Mouse (Mus musculus): Measurements from ENCODE around the gene Pea15a.

Gene Pea15a

DNA sequence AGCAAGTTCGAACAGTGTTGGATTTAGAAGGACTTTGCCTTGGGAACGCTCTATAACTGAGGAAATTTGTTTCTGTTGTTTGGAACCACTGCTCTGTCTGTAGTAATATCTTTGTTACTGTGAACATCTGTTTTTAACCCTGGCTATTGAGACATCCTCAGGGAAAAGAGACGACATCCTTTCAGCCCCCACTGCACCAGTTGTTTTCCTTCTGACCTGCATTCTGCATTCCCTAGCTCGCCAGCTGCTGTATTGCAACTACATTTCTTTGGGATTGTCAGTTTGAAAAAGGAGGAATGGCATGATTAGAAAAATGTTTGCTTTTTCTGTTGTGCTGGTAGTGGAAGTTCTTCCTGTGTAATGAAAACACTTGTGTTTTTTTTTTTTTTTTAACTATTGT lies 25.7 kb downstream of the Pea15a start:
- no peak for DNase-seq (ENCODE audit: inconsistent age in 2 of 2, low spot score in 1 of 2)

DNA sequence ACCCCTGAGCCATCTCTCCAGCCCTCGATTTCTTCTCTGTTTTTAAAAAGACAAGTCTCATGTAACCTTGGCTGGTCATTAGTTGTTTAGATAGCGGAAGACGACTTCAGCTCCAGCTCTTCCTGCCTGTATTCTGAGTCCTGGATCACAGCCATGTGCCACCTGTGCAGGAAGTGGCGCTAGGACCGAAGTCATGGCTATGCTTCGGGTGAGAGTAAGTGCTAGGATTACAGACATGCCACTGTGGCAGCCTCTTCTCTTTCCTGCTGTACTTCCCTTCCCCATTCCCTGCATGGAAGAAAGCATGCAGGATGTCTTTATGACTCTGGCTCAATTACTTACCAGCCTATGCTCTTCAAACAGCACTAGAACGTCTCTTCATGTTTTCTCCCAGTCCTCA lies 27.5 kb downstream of the Pea15a start:
- DNase-seq (ENCODE audit: inconsistent age in 2 of 2, low spot score in 1 of 2): no peak

DNA sequence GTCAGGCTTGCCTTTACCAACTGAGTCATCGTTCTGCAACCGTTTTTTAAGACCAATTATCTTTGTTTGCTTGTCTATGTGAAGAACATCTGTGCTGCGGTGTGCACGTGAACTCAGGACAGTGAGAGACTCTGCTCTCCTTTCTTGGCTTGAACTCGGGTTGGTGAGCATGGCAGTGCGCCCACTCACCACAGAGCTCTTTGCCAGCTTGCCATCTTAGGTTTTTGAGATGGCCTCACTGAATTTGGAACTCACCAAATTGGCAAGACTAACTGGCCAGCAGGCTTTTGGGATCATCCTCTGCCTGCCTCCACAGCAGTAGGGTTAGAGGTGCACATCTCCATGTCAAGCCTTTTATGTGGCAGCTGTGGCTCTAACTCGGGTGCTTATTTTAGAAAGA lies 28.8 kb downstream of the Pea15a start:
- no peak for DNase-seq (ENCODE audit: inconsistent age in 2 of 2, low spot score in 1 of 2)

- DNase-seq (ENCODE audit: inconsistent age in 2 of 2, low spot score in 1 of 2): no peak
These were observed 33.4 kb downstream of the Pea15a start for GRCm38 (mm10) chr1:172173181-172173580.

GRCm38 (mm10) chr1:172172381-172172780 lies 34.2 kb downstream of the Pea15a start:
- DNase-seq (ENCODE audit: inconsistent age in 2 of 2, low spot score in 1 of 2): peak; percentile 27 to 74

- DNase-seq (ENCODE audit: inconsistent age in 2 of 2, low spot score in 1 of 2): peak; percentile 29 to 66
These were observed 36.8 kb downstream of the Pea15a start for GRCm38 (mm10) chr1:172169809-172170208.

DNA sequence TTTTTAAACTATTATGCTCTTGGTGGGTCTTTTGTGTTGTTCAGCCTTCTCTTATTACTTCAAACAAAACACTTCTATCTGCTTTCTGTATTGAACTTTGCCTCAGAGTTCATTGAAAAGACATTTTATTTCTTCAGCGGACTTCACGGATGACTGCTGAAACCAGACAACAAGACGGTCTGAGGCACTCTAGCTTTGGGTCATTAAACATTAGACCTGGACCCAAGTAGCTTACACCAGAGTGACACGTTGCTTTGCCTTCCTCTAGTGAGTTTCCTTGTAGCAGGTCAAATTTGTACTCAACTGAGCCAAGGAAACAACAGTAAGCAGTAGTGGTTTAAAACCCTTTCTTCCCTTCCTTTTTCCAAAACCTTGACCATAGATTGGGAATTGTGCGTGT lies 38.7 kb downstream of the Pea15a start:
- no peak for DNase-seq (ENCODE audit: inconsistent age in 2 of 2, low spot score in 1 of 2)

GRCm38 (mm10) chr1:172162959-172163358 lies 43.6 kb downstream of the Pea15a start:
- DNase-seq (ENCODE audit: inconsistent age in 2 of 2, low spot score in 1 of 2): no peak

DNA sequence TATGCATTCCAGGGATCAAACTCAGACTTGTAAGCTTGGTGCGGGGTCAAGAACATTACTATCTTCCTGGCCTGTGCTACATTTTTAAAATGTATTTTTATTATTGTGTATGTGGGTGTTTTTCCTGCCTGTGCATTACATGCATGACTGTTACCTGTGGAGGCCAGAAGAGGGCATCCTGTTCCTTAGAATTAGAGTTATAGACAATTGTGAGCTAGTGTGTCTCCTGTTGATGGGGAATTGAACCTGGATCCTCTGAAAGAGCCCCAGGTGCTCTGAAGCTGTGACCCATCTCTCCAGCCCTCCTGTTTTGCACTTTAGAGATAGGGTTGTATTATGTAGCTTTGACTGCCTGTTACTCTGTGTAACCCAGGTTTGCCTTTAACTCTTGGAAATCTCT lies 44.6 kb downstream of the Pea15a start:
- peak in 1 of 2 experiments; percentile 70 for DNase-seq (ENCODE audit: inconsistent age in 2 of 2, low spot score in 1 of 2)

DNA sequence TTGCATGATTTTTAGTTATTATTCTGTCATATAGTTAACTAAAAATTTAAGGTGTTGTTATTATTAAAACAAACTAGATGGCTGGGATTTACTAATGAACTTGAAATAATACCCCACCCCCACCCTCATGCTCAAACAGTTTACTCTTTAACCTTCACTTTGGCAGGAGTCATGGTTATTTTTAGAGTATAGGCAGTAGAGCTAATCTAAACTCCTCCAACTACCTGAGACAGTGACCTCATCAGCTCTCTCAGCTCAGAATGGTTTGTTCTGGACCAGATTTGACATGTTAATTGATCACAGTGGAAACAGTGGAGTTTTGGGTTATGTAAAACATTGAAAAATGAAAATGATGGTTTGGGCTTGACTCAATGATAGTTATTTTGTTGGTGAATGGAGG lies 46.1 kb downstream of the Pea15a start:
- DNase-seq (ENCODE audit: inconsistent age in 2 of 2, low spot score in 1 of 2): no peak

GRCm38 (mm10) chr1:172159970-172160369 lies 46.6 kb downstream of the Pea15a start:
- no peak for DNase-seq (ENCODE audit: inconsistent age in 2 of 2, low spot score in 1 of 2)

GRCm38 (mm10) chr1:172155518-172155917 lies 51.1 kb downstream of the Pea15a start:
- no peak for DNase-seq (ENCODE audit: inconsistent age in 2 of 2, low spot score in 1 of 2)

DNA sequence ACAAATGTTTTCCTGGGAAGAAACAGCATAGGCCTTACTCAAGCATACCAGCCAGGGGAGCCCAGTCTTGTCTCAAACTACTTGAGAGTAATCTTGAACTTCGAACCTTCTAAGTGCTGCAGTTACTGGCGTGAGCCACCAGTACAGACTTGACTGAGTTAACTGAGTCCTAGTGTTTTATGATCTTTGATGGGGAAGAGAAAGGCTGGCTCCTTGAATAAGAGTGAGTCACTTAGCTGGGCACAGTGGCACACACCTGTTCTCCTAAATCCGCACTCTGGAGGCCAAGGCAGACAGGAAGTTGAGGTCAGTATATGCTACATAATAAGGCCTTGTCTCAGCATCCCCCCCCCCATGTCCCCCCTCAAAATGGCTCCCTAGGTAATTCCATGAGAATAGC lies 52.1 kb downstream of the Pea15a start:
- no peak for DNase-seq (ENCODE audit: inconsistent age in 2 of 2, low spot score in 1 of 2)

DNA sequence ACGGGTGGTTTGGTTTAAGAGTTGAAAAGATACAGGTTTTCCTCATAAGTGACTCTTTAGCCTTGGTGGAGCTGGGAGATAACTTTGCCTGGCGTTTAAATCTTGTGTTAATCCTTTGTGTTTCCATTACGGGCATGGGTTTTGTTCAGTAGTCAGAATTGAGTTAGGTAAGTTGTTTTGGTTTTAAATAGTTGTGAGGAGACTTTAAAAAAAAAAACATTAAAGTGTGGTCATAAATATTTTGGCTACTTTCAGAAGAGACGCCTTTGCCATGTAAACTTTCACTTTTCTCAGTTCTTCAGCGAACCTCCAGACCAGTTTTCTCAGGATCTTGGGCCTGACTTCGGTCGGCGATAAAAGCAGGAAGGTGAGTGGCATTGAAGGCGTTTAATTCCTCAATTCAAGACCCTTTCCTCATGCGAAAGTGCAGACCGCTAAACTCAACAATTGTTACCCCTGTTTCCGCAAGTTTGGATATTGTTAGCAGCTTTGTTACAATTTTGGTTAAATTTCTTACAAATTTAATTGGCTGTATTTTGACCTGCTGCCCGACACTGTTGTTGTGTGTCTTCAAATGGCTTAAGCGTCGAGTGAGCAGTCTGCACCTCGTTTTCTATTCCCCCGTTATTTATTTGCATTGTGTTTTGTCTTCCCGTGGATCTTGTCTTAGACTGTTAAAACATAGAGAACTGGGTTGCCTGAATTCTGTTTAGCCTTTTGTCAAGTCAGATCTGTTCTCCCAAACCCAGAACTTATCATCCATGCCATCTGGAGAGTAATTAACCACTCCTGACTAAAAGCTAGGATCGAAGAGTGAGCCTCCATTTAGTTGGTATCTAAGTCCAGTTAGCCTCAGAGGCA lies 57.4 kb downstream of the Pea15a start:
- DNase-seq (ENCODE audit: inconsistent age in 2 of 2, low spot score in 1 of 2): peak in 1 of 2 experiments; percentile 63

GRCm38 (mm10) chr1:172148279-172148954 lies 58.2 kb downstream of the Pea15a start:
- peak in 1 of 2 experiments; percentile 89 for DNase-seq (ENCODE audit: inconsistent age in 2 of 2, low spot score in 1 of 2)

DNA sequence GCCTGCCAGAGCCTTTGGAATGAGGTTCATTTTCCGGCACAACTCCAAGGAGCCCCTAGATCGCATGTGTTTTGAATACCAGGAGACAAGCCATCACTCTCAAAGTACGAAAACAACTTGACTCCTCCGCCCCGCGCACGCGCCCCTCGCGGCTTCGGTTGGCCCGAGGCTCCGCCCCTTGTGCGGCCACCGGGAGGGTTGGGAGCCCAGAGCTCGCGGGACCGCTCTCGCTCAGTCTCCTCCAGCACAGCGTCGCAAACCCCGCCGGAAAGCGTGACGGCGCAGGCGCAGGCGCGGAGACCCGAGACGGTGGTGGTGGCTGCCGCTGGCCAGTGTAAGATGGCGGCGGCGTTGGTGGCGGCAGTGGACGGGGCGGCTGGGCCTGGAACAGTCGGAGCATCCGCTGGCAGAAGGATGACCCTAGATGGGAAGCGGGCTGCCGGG lies 58.7 kb downstream of the Pea15a start, which contains the start of gene Dcaf8:
Gene Dcaf8, plus strand, starts transcription at position 250 of the 444 bp plus-strand sequence.
- DNase-seq (ENCODE audit: inconsistent age in 2 of 2, low spot score in 1 of 2): peak; percentile 99
